Mouse (Mus musculus) midbrain, embryonic 11.5 days (tissue): ENCODE results near the gene Folr1. TPM values are rescaled to one million over a fixed set of nuclear protein-coding genes. Genes with fewer than 3 reads are reported as not detected.

Experiments used
- ATAC-seq: fragments of 200-750 bp; cut with Nextera tagmentation; 2 replicates; pipeline ENCODE4 v1.8.0; 2017; ENCODE audit warnings: moderate TSS enrichment, moderate library complexity; ENCODE audit not compliant: low FRiP score
- DNase-seq: peaks from one replicate; pipeline ENCODE4 v3.0.0; 2015; ENCODE audit warnings: low spot score; ENCODE audit errors: missing footprints
- H3K27ac ChIP-seq: fragments of 300-500 bp; sonication (generic); 2 replicates; pipeline ENCODE4 v1.5.1; 2014; ENCODE audit warnings: low read depth, low read length
- H3K27me3 ChIP-seq: fragments of 300-500 bp; sonication (generic); 2 replicates; pipeline ENCODE4 v1.6.1; 2014; ENCODE audit warnings: mild to moderate bottlenecking, low read length, moderate library complexity, mixed read lengths; ENCODE audit not compliant: control insufficient read depth, insufficient read depth
- H3K36me3 ChIP-seq: fragments of 300-500 bp; sonication (generic); 2 replicates; pipeline ENCODE4 v1.6.1; 2014; ENCODE audit warnings: mild to moderate bottlenecking, low read length, moderate library complexity, mixed read lengths; ENCODE audit not compliant: control insufficient read depth, insufficient read depth
- H3K4me1 ChIP-seq: fragments of 300-500 bp; sonication (generic); 2 replicates; pipeline ENCODE4 v1.6.1; 2014; ENCODE audit warnings: low read length; ENCODE audit not compliant: control insufficient read depth, insufficient read depth
- H3K4me2 ChIP-seq: fragments of 300-500 bp; sonication (generic); 2 replicates; pipeline ENCODE4 v1.6.1; 2014; ENCODE audit warnings: mild to moderate bottlenecking, moderate library complexity
- H3K4me3 ChIP-seq: fragments of 300-500 bp; sonication (generic); 2 replicates; pipeline ENCODE4 v1.5.1; 2014; ENCODE audit warnings: low read depth, low read length
- H3K9ac ChIP-seq: fragments of 300-500 bp; sonication (generic); 2 replicates; pipeline ENCODE4 v1.6.1; 2014; ENCODE audit warnings: low read length
- H3K9me3 ChIP-seq: fragments of 300-500 bp; sonication (generic); 2 replicates; pipeline ENCODE4 v1.6.1; 2016; ENCODE audit warnings: low read length; ENCODE audit not compliant: control insufficient read depth
- WGBS: fragments of 180-500 bp; shearing (Covaris S2); extraction: QIAGEN DNeasy Blood & Tissue Kit; methylation state at CpG from one replicate; pipeline ENCODE4 v1.1.7; 2014; 5-methylcytosine and 5-hydroxymethylcytosine counted together
- polyA plus RNA-seq: library from polyadenylated mRNA; unstranded; fragments of >200 nt; fragmentation: Nextera tagmentation; extraction: Ambion mirVana; gene quantifications from 2 replicates; pipeline ENCODE4 v1.2.1, GENCODE M21; 2014

The Folr1 gene
- polyA plus RNA-seq, 1 experiment from 2014 or later = 12.4 TPM

GRCm38 (mm10) chr7:101880855-101881254, 10.3 kb upstream of the Folr1 start:
- 76% methylated on average over 4 of the region's 4 CpGs for WGBS
- no peak overlapping the region for H3K9ac ChIP-seq
- H3K27ac ChIP-seq = no peak overlapping the region
- no peak overlapping the region for H3K4me3 ChIP-seq
- H3K36me3 ChIP-seq = no peaks in the 10 kb centered on the region
- H3K4me2 ChIP-seq = no peak overlapping the region
- no peaks in the 10 kb centered on the region for H3K4me1 ChIP-seq
- no peaks in the 10 kb centered on the region for H3K27me3 ChIP-seq
- ATAC-seq = no peak
- no peaks in the 10 kb centered on the region for H3K9me3 ChIP-seq
- DNase-seq = no peak

DNA sequence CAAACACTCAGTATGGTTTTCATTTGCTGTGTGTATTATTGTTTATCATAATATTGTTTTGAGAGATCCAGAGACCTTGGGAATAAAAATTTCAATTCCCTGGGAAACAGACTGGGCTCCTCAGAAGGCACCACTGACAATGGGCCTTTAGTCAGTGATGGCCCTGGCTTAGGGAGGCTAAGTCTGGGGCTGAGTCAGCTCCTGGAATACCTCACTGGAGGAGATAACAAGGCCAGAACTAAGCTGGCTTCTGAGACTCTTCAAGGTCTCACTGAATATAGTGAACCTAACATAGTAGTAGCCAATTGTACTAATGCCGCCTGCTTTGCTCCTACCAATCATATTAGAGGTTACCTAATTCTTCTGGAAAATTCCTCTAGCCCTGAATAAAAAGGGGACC, 5.4 kb upstream of the Folr1 start:
- Histone ChIP-seq H3K27ac (no peak overlapping the region), H3K9ac (no peak overlapping the region), H3K4me1 (no peaks in the 10 kb centered on the region), H3K4me2 (no peak overlapping the region), H3K9me3 (no peaks in the 10 kb centered on the region), H3K36me3 (no peaks in the 10 kb centered on the region), H3K27me3 (no peaks in the 10 kb centered on the region), H3K4me3 (no peak overlapping the region)
- ATAC-seq (no peak), DNase-seq (no peak)
- WGBS = 85% methylated on average over 1 of the region's 1 CpGs

- H3K4me3 ChIP-seq = no peak overlapping the region
- DNase-seq (no peak), ATAC-seq (no peak)
- H3K36me3 ChIP-seq = no peaks in the 10 kb centered on the region
- H3K9me3 ChIP-seq = no peaks in the 10 kb centered on the region
- 88% methylated on average over 3 of the region's 3 CpGs for WGBS
- H3K9ac ChIP-seq = no peak overlapping the region
- no peaks in the 10 kb centered on the region for H3K27me3 ChIP-seq
- no peak overlapping the region for H3K27ac ChIP-seq
- H3K4me1 ChIP-seq = peaks cover 9% of the 10 kb centered on the region; the same call in 1 of the 2 replicates
- H3K4me2 ChIP-seq = no peak overlapping the region
These were observed 708 bp upstream of the Folr1 start for GRCm38 (mm10) chr7:101871296-101871695.

- Histone ChIP-seq H3K36me3 (no peaks in the 10 kb centered on the region), H3K4me2 (no peak overlapping the region), H3K9me3 (no peaks in the 10 kb centered on the region), H3K4me3 (no peak overlapping the region), H3K4me1 (peaks cover 9% of the 10 kb centered on the region; the same call in 1 of the 2 replicates), H3K9ac (peak overlapping the region; percentile 18; the same call in 1 of the 2 replicates), H3K27me3 (no peaks in the 10 kb centered on the region), H3K27ac (peak overlapping the region; percentile 56)
- 25% methylated on average over 7 of the region's 7 CpGs for WGBS
- peak; percentile 91 for DNase-seq
- peak; percentile 59 for ATAC-seq
These were observed 1.5 kb downstream of the Folr1 start for GRCm38 (mm10) chr7:101869163-101869500.

DNA sequence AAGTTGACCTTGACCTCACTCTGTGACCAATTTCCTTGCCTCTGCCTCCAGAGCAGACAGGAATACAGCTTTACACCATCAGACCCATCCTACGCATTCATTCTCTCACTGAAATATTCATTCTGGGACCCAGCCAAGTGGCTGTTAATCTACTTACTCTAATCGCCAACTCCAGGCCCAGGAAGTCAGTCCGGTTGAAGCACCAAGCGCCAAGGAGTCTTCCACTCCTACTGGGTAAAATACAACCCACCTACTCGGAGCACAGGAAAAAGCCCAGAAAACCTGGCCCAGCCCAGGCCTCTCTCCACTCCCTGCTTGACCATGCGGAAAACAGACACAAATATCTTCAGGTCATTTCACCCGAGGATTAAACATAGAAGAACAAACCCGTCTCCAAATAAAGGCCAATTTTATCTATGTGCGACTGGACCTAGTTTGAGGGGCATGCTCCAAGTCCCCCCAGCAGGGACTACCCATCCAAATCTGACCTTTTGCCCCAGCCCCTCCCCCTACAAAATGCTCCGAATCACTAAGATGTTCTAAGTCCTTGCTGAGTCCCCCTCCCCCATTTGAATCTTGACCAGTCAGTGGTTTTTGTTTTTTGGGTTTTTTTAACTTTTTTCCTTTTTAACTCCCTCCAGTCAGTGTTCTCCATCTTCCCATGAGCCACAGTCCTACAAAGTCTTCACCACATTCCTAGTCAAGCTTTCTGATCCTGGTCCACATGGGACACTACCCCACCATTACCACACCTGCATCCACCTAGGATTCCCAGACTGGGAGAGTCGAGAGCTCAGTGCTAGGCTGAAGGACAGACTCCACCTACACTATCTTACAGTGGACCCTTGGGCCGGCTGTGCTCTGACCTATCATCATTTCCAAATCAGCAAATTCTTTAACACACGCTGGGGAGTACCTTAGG, 2.1 kb downstream of the Folr1 start:
- Histone ChIP-seq H3K4me1 (peaks cover 9% of the 10 kb centered on the region; the same call in 1 of the 2 replicates), H3K36me3 (no peaks in the 10 kb centered on the region), H3K27me3 (no peaks in the 10 kb centered on the region), H3K27ac (peak overlapping the region; percentile 56), H3K4me3 (no peak overlapping the region), H3K4me2 (no peak overlapping the region), H3K9ac (peak overlapping the region; percentile 18; the same call in 1 of the 2 replicates), H3K9me3 (no peaks in the 10 kb centered on the region)
- DNase-seq (no peak), ATAC-seq (peak; percentile 67)
- 34% methylated on average over 13 of the region's 13 CpGs for WGBS

DNA sequence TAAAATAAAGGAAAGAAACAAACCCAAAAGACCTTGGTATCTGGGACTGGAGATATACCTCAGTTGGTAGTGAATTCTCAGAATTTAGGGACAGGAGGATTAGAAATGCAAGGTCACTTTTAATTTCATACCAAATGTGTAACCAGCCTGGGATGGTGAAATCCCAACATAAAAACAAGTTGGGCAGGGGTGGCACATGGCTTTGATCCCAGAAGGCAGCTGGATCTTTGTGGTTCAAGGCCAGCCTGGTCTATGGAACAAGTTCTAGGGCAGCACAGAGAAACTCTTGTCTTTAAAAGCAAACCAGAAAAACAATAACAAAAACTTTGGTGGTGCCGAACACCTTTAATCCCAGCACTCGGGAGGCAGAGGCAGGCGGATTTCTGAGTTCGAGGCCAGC, 3.1 kb downstream of the Folr1 start:
- Histone ChIP-seq H3K4me3 (no peak overlapping the region), H3K36me3 (no peaks in the 10 kb centered on the region), H3K4me1 (peaks cover 9% of the 10 kb centered on the region; the same call in 1 of the 2 replicates), H3K27ac (no peak overlapping the region), H3K27me3 (no peaks in the 10 kb centered on the region), H3K9ac (no peak overlapping the region), H3K9me3 (no peaks in the 10 kb centered on the region), H3K4me2 (no peak overlapping the region)
- WGBS = 98% methylated on average over 4 of the region's 4 CpGs
- ATAC-seq = no peak
- no peak for DNase-seq

DNA sequence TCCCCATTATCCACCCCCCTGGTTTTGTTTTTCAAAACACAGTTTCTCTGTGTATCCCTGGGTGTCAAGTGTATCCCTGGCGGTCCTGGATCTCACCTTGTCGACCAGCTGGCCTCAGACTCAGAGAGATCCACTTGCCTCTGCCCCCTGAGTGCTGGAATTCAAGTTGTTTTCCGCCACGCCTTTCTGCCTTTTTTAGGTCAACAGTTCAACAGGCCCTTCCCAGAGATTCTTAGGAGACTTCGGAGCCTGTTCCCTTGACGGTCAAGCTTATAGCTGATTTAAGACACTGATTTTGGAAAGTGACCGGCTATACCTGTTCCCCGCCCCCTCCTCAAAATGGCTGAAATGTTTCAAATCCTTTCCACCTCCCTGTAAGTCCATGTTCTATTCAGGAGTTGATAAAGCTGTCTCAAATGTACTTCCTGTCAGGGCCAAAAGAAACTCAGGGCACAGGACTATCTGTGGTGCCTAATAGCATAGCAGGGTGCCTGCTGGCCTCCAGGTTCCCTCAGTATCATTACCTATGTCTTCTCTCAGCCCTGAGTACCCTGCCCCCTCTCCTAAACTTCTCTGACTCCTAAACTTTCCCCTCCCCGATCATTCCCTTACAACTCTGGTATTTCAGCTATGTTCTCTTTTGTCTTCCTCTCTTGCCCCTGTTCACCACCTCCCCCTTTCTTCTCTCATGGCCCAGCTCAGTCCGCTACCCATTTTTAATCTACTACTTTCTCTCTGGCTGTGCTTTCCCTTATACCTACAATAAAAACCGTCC, 3.9 kb downstream of the Folr1 start:
- no peaks in the 10 kb centered on the region for H3K36me3 ChIP-seq
- H3K9me3 ChIP-seq = no peaks in the 10 kb centered on the region
- no peak overlapping the region for H3K4me3 ChIP-seq
- H3K9ac ChIP-seq = no peak overlapping the region
- 79% methylated on average over 11 of the region's 11 CpGs for WGBS
- no peak overlapping the region for H3K27ac ChIP-seq
- no peaks in the 10 kb centered on the region for H3K27me3 ChIP-seq
- no peak overlapping the region for H3K4me2 ChIP-seq
- no peak for ATAC-seq
- H3K4me1 ChIP-seq = peaks cover 9% of the 10 kb centered on the region; the same call in 1 of the 2 replicates
- DNase-seq = no peak

DNA sequence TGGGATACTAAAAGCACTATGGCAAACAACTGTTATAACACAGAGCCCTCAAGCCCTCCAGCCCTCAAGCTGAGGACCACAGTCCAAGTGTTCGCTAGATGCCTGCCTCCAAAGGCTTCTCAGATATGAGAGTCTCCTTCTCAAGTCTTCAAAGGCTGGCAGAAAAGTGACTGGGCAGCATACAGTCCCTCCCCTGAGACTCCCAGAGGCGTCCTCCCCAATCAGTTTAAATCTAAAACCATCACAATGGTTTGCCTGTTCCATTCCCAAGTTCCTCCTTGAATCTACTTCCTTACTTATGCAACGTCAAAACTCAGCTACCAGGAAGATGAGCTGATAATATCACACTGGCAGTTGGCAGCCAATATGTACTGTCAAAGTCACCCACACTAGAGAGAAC, 7.2 kb downstream of the Folr1 start, which contains the start of gene Anapc15:
Anapc15 (plus strand) TSS at position 301 of the 400 bp plus-strand sequence.
- no peak for ATAC-seq
- DNase-seq = no peak
- no peak within 1 kb of the TSS for H3K9ac ChIP-seq
- no peaks in the 10 kb centered on the region for H3K27me3 ChIP-seq
- H3K4me2 ChIP-seq = no peak within 1 kb of the TSS
- H3K36me3 ChIP-seq = no peaks in the 10 kb centered on the region
- H3K9me3 ChIP-seq = no peaks in the 10 kb centered on the region
- WGBS = 81% methylated on average over 3 of the region's 3 CpGs
- peaks cover 4% of the 10 kb centered on the region; the same call in 1 of the 2 replicates for H3K4me1 ChIP-seq
- H3K27ac ChIP-seq = no peak within 1 kb of the TSS
- no peak within 1 kb of the TSS for H3K4me3 ChIP-seq

DNA sequence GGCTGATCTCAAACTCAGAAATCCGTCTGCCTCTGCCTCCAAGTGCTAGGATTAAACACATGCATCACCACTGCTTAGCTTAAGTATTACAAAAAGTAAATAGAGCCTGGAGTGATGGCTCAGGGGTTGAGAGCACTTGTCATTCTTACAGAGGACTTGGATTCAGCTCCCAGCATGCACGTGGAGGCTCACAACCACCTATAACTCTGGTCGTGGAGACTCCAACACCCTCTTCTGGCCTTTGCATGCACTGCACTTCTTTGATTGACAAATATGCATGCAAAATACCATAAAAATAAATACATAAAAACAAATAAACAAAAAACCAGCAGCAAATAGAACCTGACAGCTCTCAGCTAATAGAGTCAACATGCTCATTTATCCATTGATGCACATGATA, 8.3 kb downstream of the Folr1 start:
- no peak overlapping the region for H3K4me2 ChIP-seq
- no peak overlapping the region for H3K9ac ChIP-seq
- H3K27me3 ChIP-seq = no peaks in the 10 kb centered on the region
- H3K36me3 ChIP-seq = no peaks in the 10 kb centered on the region
- ATAC-seq (no peak), DNase-seq (no peak)
- no peak overlapping the region for H3K4me3 ChIP-seq
- H3K4me1 ChIP-seq = no peaks in the 10 kb centered on the region
- H3K9me3 ChIP-seq = no peaks in the 10 kb centered on the region
- H3K27ac ChIP-seq = no peak overlapping the region
- 75% methylated on average over 3 of the region's 3 CpGs for WGBS
